Mouse (Mus musculus) embryo, embryonic 9.5 days (tissue): Measurements from ENCODE around the gene Eftud2.

Experiments used
- DNase-seq: peaks from one replicate; pipeline ENCODE4 v3.0.0-alpha.2; 2017; ENCODE audit errors: extremely low spot score

The Eftud2 gene

GRCm38 (mm10) chr11:102879558-102879957 lies 1.2 kb downstream of the Eftud2 start:
- DNase-seq: no peak

GRCm38 (mm10) chr11:102874801-102875334 lies 5.9 kb downstream of the Eftud2 start:
- no peak for DNase-seq

GRCm38 (mm10) chr11:102864272-102864671 lies 16.5 kb downstream of the Eftud2 start:
- peak; percentile 53 for DNase-seq

GRCm38 (mm10) chr11:102859933-102860332 lies 20.9 kb downstream of the Eftud2 start:
- no peak for DNase-seq

- no peak for DNase-seq
Observed at GRCm38 (mm10) chr11:102858951-102859350, 21.8 kb downstream of the Eftud2 start.

- DNase-seq: no peak
Observed at GRCm38 (mm10) chr11:102855941-102856340, 24.8 kb downstream of the Eftud2 start.

- DNase-seq: no peak
Observed at GRCm38 (mm10) chr11:102853760-102854159, 27.0 kb downstream of the Eftud2 start.

GRCm38 (mm10) chr11:102851883-102852282 lies 28.9 kb downstream of the Eftud2 start:
- peak; percentile 42 for DNase-seq

- DNase-seq: no peak
Observed at GRCm38 (mm10) chr11:102845926-102846325, 34.9 kb downstream of the Eftud2 start.

- DNase-seq: no peak
Observed at GRCm38 (mm10) chr11:102838616-102839150, 42.1 kb downstream of the Eftud2 start.

GRCm38 (mm10) chr11:102838126-102838525 lies 42.7 kb downstream of the Eftud2 start:
- DNase-seq: no peak

- DNase-seq: no peak
Observed at GRCm38 (mm10) chr11:102837385-102837784, 43.4 kb downstream of the Eftud2 start.

GRCm38 (mm10) chr11:102836146-102836545 lies 44.6 kb downstream of the Eftud2 start:
- no peak for DNase-seq

- DNase-seq: no peak
Observed at GRCm38 (mm10) chr11:102835549-102835948, 45.2 kb downstream of the Eftud2 start, which contains the start of gene Higd1b. TSS of gene Higd1b (plus strand) at chr11:102835849.

GRCm38 (mm10) chr11:102834219-102834618 lies 46.6 kb downstream of the Eftud2 start:
- no peak for DNase-seq

GRCm38 (mm10) chr11:102832700-102833297 lies 48.0 kb downstream of the Eftud2 start:
- no peak for DNase-seq

- no peak for DNase-seq
Observed at GRCm38 (mm10) chr11:102830276-102830675, 50.5 kb downstream of the Eftud2 start.

- DNase-seq: no peak
Observed at GRCm38 (mm10) chr11:102827097-102827496, 53.7 kb downstream of the Eftud2 start.

GRCm38 (mm10) chr11:102826476-102826875 lies 54.3 kb downstream of the Eftud2 start:
- DNase-seq: no peak

GRCm38 (mm10) chr11:102821231-102821630 lies 59.6 kb downstream of the Eftud2 start:
- DNase-seq: no peak

- no peak for DNase-seq
Observed at GRCm38 (mm10) chr11:102820432-102820831, 60.4 kb downstream of the Eftud2 start.

GRCm38 (mm10) chr11:102819783-102820385 lies 60.9 kb downstream of the Eftud2 start:
- DNase-seq: no peak
